Mouse (Mus musculus): ENCODE results near the gene Slc39a9.

The Slc39a9 gene

GRCm38 (mm10) chr12:80653951-80654658 is 10.4 kb downstream of the Slc39a9 start:
- DNase-seq (ENCODE audit: low read depth, low spot score): no peak

DNA sequence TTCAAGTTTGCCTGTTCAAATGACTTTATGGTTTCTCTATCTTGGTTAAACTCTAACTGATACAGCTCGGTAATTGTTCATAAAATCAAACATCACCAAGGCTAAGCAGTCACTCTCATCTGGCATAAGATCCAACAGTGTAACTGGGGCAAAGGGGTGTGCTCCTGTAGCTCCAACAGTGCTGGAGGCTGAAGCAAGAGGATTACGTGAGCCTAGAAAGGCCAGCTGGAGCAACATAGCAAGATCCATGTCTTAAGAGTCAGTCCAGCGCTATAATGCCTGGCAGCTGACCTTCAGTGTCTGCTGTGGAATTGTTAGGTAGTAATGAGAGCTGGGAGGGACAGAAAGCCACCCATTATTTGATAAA is 11.0 kb downstream of the Slc39a9 start:
- DNase-seq (ENCODE audit: low read depth, low spot score): peak; percentile 21

DNA sequence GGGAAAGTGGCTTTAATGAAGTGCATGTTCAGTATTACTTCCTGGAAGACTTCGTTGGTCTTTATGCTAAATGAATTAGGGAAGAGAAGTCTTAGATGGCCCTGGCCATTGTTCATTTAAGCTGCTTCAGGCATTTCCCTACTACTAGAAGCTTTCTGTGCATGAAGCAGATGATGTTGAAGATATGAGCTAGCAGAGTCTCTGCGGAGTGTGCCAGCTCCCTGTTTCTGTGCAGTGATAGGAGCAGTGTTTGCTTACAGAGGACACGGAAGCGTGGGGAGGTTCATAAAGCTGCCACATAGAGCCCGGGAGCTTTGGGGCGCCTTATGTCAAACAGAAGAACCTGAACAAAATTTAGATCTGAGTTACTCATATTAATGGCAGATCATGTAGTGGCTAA is 15.0 kb downstream of the Slc39a9 start:
- DNase-seq (ENCODE audit: low read depth, low spot score): no peak

- no peak for DNase-seq (ENCODE audit: low read depth, low spot score)
Measured at GRCm38 (mm10) chr12:80662322-80662721, 18.6 kb downstream of the Slc39a9 start.

GRCm38 (mm10) chr12:80663935-80664334 is 20.3 kb downstream of the Slc39a9 start:
- no peak for DNase-seq (ENCODE audit: low read depth, low spot score)

GRCm38 (mm10) chr12:80668391-80668790 is 24.7 kb downstream of the Slc39a9 start:
- no peak for DNase-seq (ENCODE audit: low read depth, low spot score)

DNA sequence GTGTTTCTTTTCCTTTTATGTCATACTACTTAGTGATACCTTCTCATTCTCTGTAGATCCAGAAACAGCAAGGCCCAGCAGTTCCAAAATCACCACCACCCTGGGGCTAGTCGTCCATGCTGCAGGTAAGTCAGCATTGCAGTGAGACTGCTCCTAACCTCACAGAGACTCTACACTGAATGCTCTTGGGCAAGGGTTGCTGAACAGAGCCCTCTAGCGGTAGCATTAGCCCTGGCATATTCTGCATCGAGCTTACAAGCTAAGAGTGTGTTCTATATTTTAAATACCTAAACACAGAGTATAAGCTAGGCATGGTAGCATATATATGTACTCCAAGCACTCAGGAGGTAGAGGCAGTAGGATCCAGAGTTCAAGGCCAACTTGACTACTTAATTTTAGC is 29.5 kb downstream of the Slc39a9 start:
- DNase-seq (ENCODE audit: low read depth, low spot score): peak; percentile 26

GRCm38 (mm10) chr12:80681340-80681739 is 37.7 kb downstream of the Slc39a9 start:
- no peak for DNase-seq (ENCODE audit: low read depth, low spot score)

DNA sequence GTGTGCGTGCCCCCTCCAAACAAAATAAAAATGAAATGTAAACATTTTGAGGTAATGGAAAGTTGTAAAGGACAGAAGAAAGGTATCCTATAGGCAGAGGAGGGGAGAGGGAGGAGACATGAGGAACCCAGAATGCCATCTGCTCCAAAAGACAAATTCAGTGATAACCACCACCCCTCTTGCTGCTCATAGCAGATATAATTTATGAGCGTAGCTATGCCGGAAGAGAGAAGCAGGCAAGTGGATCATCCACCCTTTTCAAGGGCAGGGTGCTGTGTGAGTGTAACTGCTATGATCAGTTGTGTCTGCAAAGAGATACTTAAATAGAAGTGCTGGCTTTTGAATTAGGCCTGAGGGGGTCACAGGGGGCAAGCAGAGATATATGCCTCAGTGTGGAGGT is 39.9 kb downstream of the Slc39a9 start:
- DNase-seq (ENCODE audit: low read depth, low spot score): no peak

DNA sequence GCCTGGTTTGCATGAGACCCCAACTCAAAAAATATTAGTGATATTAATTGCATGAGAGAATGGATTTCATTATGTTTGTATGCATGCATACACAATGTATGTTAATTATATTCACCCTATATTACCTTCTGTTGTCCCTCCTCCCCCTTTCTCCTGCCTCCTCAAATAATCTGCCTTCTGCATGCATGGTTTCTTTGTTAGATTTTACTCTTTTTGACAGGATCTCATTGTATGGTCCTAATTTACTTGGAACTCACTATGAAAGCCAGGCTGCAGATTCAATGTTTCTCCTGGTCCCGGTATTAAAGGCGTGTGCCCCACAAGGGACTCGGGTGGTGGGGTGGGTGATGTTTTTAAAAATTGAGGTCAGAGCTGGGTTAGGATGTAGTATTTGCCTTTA is 40.6 kb downstream of the Slc39a9 start:
- DNase-seq (ENCODE audit: low read depth, low spot score): no peak

DNA sequence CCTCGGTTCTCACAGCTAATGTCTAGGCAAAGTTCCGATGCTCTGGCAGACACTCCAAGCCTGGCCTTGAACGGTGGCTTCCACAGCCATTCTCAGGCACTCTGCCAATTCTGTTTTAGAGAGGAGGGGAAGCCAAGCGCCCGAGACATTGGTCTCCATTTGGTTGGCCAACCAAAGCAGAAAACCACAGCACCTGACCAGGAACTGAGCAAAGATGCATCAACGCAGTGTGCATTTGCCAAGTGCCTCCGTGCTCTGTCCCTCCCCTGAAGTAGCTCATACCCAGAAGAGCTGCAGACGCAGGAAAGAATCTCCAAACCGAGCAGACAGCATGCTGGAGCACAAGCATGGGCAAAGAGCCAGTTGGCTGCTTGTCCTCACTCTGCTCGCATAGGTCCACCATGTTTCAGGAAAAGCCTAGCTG is 44.1 kb downstream of the Slc39a9 start:
- peak; percentile 29 for DNase-seq (ENCODE audit: low read depth, low spot score)

DNA sequence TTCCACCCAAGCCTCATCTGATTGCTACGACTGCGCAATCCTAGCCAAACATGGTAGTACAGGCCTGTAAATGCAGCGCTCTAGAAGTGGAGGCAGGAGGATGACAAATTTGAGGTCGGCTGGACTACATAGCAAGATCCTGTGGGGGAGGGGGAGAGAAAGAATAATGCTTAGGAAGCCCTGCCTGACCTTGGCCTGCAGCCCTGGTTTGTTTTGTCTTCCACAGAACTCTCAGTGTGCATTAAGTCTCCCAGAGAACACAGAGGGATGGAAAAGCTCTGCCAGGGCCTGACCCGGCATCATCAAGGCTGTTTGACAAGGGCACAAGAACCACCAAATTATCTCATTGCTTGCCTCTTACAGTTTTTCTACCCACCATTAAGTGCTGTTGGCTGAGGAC is 46.0 kb downstream of the Slc39a9 start:
- DNase-seq (ENCODE audit: low read depth, low spot score): no peak

GRCm38 (mm10) chr12:80691671-80692091 is 48.0 kb downstream of the Slc39a9 start:
- DNase-seq (ENCODE audit: low read depth, low spot score): peak; percentile 73

DNA sequence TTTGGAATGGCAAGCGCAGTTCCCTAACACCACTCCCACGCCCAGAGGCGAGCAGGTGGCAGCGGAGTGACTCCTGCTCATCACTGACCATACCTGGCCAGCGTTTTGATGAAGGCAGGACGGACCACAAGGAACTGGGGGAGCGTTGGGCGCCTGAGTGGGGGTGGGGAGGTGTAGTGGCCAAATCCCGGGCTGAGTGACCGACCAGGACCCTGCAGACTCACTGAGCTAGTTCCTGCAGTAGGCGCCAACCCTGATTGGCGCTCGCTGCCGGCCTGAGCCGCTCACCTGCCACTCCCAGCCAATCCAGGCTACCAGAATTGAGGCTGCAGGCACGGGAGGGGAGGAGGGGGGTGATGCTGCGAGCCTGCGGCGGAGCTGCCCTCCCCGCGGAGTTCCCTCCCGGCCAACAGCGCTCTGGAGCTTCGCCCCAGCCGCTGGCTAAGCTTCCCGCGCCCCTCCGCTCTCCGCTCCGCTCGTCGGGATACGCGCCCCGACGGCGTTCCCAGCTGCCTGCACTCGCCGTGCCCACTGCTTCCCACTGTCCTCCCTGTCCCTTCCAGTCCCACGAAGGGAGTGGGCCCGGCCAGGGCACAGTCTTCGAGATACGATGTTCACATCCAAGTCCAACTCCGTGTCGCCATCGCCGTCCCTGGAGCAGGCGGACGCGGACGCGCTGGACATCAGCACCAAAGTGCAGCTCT is 48.7 kb downstream of the Slc39a9 start, which contains the start of gene Plekhd1:
Gene Plekhd1 (plus strand): TSS at position 323 of the 704 bp plus-strand sequence.
- peak; percentile 5 for DNase-seq (ENCODE audit: low read depth, low spot score)

DNA sequence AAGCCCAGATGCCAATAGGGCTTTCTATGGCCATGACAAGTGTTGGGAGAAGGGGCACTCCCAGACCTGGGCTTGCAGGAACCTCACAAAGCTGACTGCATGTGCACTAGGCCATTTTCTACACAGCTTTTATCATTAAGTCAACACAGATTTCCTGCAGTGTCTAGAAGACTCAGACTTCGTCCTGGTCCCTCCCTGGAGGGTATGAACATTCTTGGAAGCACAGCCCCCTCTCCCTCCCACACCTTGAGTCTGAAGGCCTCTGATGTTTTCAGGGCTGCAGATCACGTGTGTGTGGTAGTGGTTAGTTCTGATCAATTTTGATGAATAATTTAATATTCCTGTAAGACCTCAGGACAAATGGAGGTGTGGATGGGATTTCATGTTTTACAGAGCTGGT is 50.0 kb downstream of the Slc39a9 start:
- no peak for DNase-seq (ENCODE audit: low read depth, low spot score)

- no peak for DNase-seq (ENCODE audit: low read depth, low spot score)
Measured at GRCm38 (mm10) chr12:80695004-80695403, 51.3 kb downstream of the Slc39a9 start.

DNA sequence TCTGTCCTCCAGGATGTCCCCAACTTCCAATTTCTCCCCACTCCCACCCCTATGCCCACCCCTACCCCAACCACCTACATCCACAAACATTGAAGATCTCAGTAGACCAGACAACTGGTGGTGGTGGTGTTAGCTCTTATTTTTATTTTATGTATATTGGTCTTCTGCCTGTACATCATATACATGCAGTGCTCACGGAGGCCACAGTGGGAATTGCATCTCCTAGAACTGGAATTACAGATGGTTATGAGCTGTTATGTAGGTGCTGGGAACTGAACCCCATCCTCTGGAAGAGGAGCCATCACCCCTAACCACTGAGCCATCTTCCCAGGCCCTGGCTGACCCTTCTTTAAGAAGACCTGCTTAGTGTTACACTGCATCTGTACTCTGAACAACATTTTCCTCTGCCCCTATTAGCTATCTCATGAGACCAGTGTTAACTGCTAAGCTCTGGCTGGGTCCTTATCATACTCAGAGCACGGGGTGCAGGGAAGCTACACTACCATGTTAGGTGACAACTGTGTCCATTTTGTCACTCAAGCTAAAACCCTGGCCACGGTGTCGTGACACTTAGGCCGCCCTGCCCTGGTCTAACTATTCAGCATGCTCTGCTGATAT is 55.0 kb downstream of the Slc39a9 start:
- DNase-seq (ENCODE audit: low read depth, low spot score): no peak

DNA sequence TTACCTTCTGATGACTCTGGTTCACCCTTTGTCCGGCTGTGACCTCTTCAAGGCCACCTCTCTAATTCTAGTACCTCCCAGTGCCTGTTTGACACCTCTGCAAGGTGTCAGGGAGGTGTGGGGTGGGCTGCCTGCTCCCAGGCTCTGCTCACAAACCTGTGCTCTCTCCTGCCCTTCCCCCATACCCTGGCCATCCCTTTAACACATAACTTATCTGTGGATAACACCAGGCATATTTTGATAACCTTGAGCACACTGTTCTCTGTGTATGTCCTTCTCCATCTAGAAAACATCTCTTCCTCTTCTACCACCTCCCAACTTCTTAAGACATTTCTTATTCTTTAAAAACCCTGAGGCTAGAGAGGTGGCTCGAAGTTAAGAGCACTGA is 55.5 kb downstream of the Slc39a9 start:
- no peak for DNase-seq (ENCODE audit: low read depth, low spot score)

- DNase-seq (ENCODE audit: low read depth, low spot score): no peak
Measured at GRCm38 (mm10) chr12:80701332-80701731, 57.6 kb downstream of the Slc39a9 start.

DNA sequence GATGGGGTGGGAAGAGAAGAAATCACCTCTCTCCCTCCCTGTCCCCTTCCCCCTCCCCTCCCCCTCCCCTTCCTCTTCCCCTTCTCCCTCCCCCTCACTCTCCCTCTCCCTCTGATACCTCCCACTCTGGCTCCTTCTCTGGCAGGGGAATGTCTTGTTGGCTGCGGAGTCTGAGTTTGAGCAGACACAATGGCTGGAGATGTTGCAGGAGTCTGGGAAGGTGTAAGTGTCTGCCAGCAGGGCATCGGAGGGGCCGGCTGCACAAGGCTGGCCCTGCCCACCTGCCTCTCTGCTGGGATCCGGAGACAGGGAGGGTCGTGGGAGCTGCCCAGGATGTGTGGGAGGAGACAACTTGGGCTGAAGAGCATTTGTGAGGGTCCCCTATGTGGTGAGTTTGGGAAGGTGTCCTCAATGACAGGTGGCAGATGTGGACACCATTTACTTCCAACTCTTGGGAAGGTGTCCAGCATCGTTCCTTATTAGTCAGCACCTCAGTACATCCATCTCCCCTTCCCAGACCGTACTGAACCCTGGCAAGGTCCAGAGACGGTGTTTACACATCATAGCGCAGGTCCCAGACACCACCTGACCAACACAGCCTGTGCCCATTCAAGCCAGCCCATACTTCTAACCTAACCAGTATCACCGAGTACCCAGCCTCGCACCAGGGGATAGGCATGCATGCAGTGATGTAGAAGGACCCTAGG is 62.7 kb downstream of the Slc39a9 start:
- no peak for DNase-seq (ENCODE audit: low read depth, low spot score)

- no peak for DNase-seq (ENCODE audit: low read depth, low spot score)
Measured at GRCm38 (mm10) chr12:80706915-80707604, 63.4 kb downstream of the Slc39a9 start.

DNA sequence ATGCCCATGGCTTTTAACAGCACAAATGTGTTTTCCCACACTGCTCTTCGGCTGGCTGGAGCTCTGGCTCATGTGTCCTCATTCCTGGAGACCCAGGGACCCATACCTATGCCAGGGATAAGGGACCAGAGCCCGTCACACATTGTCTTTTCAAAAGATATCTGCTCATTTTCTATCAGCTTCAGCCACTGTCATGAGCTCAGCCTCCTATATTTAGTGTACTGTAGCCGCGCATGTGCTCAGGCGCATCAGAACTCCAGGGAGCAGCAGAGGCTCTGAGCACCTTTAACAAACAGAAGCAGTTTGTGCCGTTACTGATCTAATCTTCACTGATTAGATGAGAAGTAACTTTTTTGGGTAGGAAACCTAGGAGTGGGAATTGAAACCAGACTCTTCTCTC is 72.2 kb downstream of the Slc39a9 start:
- DNase-seq (ENCODE audit: low read depth, low spot score): no peak

All from skeletal muscle tissue, adult 2 months (tissue).